Mouse (Mus musculus) embryo, embryonic 11 days (tissue): ENCODE data around the gene Dnmt1.

Experiments
- DNase-seq: peaks from one replicate; pipeline ENCODE4 v3.0.0-alpha.2; 2015

Dnmt1 gene

DNA sequence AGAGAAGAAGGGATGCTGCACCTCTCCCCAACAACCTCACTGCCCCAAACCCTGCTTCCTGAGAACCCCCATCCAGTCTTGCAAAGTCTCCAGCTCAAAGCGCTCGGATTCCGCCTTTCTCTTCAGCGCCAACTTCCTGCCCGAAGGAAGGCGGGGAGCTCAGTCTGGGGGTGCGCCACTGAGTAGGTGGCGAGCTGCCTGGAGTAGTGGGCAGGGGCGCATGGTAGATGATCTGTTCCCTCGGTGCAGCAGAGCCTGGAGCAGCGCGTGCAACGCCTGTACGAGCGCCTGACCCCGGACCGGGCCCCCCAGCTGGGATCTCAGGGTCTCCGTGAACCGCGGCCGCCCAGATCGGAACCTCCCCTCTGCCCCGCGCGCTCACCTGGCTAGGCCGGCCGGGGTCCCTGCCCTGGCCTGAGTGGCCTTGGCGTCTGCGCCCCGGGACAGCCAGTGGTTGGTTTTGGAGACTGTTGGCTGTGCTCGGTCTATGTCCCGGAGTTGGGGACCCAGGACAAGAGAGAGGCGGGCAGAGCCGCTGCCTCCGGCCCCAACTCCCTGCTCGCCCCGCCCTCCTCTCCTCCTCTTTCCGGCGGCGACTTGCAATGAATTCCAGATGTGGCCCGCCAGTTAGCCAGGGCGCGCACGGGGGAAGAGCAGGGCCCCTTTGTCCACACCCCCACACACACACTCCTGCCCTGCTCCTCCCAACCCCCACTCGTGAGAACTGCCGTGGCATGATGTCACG is 16.7 kb upstream of the Dnmt1 start, which contains the start of gene S1pr2:
S1pr2 (minus strand) TSS at position 566 of the 745 bp plus-strand sequence.
- DNase-seq, result peak; percentile 93

DNA sequence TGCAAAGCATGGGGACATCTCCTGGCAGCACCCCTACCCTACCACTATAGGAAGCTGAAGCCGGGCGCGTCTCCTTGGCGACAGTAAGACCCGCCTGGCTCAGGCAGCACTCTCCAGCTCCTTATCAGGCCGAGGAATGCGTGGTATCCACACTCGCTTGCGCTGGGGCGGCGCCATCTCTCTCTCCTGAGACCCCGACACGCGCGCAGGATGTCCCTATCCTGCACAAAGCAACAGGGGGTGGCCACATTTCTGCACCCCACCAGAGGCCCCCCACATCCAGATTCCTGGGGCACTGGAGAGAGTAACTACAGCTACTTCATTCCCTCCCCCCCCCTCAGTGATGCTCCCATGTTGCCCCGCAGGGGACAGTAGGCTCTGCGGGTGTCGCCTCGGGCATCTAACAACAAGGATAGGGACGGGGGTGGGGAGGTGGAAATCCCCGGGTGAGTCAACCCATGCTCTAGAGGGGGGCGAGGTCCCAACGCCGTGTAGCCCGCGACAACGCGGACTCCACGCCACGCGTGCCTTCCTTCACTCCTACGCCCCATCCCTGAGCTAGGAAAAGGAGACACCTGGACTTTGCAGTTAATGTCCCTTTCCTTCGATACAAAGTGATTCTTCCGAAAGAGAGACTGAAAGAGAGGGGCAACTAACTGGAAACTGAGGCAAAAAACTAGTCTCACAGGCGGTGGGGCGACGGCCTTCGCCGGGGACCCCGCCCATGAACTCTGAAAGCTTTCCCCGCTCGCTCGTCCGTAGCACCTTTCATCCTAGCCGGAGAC is 15.9 kb upstream of the Dnmt1 start:
- DNase-seq, result peak; percentile 82

DNA sequence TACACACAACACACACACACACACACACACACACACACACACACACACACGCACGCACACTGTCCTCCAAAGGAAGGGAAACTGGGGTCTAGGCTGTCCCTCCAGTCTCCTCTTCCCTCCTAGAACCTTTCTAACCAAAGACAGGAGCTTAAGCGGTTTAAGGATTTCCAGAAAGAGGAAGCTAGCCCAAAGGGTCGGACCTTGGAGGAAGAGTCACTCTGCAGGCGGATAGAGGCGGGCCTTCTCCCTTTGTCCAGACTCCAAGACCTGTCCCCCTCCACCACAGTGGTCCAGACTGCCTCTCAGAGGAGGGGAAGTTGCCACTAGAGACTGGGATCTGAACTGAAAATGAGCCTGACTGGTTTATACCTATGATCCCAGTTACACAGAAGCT is 14.0 kb upstream of the Dnmt1 start:
- DNase-seq, result peak; percentile 33

DNA sequence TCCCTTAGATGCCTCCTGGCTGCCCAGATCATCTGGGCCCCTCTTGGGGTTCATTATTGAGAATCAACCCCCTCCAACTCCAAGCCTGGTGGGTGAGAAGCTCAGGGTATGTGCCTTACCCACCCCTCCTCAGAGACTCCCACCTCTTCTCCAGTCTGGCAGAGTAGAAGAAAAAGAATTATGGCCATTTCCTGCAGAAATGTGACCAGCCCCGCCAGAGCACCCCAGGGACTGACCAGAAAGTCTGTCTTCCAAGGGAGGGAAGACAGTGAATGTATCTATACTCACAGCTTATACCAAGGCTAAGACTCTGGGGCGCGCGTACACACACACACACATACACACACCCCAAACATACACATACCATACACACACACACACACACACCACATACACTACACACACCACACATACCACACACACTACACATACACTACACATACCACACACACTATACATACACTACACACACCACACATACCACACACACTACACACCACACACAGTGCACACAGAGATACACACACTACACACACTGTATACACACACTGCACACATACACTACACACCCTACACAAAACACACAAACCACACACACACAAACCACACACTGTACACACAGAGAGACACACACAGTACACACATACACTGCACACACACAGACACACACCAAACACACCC is 13.5 kb upstream of the Dnmt1 start:
- DNase-seq, result no peak

DNA sequence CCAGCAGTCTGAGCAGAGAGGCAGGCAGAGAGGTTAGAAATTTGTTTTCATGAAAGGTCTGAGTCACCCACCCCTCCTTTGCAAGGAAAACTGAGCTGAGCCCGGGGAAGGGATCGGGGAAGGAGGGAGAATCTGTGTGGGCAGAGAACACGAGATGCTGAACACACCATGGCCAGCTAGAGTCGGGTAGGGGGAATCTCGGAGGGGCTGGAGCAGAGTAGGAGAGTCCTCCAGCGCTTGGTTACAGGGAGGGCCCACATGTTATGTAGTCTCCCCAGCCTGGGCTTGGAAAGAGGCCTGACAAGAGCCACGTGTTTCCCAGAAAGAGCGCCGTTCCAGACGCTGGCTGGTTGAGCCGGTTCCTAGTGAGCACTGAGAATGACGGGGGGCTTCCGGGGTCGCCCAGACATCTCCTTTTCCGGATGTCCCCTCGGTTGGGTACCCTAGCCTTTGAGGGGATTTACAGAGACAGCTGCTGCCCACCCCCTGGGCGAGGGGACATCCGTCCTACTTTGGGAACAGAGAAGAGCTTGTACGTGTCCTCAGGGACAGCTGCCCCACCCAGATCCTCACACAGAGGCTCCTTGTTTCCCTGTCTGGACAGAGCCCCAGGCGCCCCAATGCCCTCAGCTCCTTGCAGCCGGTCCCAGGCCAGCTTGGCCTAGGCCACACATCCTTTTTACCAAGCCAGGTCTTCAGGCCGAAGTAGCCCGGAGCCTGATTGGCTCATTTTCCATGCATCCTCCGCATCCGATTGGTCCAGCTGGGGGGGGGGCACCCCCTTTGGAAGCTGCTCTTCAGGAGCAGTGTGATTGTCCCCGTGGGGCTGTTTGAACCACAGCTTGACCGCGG is 12.7 kb upstream of the Dnmt1 start:
- DNase-seq, result peak; percentile 72

DNA sequence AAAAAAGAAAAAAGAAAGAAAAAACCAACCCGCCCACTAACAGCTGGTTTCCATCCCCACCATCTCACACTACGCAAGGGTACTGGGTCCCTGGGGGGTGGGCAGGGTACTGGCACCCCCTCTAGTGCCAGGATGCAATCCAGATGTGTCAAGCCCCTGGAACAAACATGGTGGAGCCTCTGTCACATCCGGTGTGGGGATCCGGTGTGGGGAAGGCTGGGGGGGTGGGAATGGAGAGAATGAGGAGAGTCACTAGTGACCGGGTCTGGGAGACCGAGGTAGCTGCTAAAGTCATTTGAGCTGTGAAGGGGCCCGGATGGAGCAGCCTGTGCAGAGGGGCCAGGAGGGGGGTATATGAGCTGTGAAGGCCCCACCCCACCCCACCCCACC is 12.1 kb upstream of the Dnmt1 start:
- peak; percentile 49 for DNase-seq

DNA sequence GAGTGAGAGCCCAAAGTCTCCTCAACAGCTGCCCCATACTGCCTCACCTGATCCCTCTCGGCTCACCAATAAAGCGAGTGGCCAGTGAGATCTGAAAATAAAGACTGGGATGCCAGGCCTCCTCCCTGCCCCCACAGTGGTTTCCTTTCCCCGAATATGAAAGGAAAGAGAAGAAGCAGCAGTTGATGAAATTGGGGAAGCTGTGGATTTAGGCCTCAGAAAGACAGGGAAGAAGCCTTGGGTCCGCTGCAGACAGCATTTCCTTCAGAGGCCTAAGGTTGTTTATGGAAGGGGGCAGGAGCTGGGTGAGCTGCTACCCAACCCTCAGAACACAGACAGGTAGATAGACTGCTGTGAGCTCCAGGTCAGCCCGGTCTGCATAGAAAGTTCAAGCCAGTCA is 7.1 kb upstream of the Dnmt1 start:
- no peak for DNase-seq

DNA sequence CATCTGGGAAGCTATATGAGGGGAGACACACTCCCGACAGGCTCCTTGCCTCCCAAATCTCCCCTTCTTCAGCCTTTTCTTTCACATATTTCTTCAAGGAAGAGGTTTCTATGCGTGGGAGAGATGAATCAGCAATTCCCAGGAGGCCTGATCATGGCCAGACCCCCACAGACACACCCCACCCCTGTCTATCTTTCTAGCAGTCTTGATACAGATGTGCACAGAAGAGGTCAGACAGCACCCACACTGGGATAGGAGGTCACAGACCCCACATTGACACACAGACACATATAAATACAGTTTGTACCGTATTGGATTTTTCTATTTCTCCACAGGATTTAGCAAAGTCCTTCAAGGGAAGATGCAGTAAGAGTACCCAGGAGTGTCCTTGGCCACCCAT is 6.3 kb upstream of the Dnmt1 start:
- no peak for DNase-seq

DNA sequence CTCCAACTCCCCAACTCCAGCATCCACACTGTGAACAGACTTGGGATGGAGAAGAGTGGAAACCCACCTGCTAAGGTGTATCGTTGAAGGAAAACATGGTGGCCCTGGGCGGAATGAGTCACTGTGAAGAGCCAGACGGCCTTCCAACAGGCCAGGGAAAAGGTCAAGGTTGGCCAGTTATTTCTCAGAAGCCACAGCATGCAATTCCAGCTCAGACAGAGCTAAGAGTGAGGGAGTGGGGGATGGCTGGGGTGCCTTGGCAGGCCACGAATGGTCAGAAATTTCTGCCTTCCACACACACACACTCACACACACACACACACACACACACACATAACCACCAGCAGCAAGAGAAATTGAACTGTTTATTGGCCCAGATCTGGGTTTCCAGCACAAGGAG is 5.9 kb upstream of the Dnmt1 start:
- no peak for DNase-seq

DNA sequence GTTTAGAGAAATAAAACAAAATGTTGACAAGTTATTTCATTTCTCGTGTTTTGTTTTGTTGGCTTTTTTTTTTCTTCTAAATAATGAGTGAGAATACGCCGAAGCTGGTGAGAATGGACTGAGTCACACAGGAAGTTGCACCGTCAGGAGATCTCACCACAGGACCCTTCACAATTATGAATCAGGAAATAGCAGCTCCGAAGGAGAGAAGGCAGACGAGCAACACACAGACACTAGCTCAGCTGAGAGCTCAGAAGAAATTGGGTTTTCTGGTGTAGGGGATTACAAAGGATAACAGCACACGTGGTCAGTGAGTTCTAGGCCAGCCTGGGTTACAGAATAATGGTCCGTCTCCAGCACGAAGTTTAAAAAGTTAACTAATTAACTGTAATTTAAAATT is 1.9 kb upstream of the Dnmt1 start:
- DNase-seq, result no peak

DNA sequence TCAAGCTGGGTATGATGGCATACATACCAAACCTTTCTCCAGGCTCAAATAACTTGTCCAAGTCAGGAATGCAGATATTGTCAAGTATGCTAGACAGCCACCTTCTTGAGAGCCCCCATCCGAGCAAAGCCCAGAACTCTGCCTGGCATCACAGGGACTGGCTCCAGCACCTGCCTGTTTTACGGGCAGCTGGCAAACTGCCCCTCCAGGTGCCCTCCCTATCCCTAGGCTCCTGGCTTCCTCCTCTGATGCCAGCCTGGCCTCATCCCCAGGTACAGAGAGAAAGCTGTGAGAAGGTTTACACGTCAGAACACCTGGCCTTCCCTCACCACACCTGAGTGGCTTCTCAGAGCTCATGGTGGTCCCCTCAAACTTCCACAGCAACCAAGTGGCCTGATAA is 2.7 kb downstream of the Dnmt1 start:
- no peak for DNase-seq

DNA sequence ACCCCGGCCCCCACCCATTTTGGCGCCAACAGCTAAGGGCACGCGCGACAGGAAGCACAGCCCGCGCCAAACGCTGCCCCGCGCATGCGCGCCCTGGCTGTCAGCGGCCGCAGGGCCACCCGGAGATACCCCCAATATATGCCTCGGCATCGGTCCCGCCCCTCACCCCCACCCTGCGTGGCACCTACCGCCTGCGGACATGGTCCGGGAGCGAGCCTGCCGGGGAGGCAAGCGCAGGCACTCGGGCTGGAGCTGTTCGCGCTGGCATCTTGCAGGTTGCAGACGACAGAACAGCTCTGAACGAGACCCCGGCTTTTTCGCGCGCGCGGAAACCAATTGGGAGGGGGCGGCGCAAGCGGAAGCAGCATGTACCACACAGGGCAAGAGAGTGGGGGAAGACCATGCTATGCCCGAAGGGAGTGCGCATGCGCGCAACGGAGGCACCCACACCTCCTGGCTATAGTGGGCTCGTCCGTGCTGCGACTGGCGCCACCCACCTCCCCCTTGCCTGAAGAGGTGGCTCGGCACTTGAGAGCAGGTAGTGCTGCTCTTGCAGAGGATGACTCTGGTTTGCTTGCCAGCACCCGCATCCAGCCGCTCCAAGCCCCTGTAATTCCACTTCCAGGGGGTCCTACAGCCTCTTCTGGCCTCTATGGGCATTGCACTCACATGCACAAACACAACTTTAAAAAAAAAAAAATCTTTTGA is 7.0 kb downstream of the Dnmt1 start:
- DNase-seq, result peak; percentile 97

DNA sequence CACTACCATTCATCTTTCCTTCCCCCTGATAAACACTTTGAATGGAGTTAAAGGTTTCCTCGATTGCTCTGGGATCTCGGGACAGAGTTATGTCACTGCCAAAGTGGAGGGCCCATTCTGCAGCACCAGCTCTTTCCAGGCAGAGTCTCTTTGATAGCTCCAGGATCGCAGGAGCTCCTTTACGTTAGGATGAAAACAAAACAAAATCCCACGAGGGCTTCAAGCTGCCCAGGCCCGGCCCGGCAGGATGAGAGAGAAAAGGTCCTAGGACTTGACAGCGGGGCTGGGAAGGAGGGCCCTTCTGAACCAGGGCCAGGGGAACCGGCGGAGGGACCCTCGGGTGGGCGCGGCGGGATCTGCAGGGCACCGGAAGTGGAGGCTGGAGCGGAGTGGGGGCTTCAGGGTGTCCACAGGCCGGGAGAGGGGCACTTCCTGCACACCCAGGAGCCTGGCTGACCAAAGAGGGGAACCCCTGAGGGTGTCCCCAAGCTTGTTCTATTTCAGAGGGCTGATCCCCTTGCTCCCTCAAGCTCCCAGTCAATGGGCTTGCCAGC is 7.6 kb downstream of the Dnmt1 start:
- no peak for DNase-seq

DNA sequence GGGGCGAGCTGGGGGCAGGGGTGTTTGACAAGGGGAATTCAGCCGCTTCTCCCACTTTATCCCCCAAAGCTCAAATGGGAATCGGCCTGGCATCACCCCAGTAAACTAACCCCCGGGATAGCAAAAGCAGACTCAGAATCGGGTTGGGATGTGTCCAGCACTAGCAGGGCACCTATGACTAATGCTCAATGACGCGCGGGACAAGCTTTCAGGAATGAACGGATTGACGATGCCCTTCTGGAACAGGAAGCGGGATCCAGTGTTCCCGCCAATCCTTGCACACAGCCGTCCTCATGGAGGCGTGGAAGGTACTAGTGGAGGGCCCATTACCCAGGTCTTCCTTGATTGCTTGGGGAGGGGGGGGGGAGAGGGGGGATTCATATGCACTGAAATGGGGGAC is 8.2 kb downstream of the Dnmt1 start:
- DNase-seq, result peak; percentile 56

DNA sequence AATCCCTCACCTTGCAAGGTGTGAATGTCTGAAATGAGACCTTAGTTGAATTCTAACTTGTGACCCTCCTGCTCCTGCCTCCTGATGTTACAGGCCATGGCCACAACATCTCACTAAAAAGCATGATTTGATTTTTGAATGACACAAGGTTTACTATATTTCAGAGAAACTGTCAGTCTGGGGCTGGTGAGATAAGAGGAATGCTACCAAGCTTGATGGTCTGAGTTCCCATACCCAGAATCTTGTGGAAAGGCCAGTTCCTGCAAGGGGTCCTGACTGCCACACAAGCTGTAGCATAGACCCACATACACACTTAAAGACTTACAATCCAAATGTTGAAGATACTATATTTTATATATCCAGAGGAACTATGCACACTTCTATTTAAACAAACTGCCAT is 9.3 kb downstream of the Dnmt1 start:
- DNase-seq, result no peak

DNA sequence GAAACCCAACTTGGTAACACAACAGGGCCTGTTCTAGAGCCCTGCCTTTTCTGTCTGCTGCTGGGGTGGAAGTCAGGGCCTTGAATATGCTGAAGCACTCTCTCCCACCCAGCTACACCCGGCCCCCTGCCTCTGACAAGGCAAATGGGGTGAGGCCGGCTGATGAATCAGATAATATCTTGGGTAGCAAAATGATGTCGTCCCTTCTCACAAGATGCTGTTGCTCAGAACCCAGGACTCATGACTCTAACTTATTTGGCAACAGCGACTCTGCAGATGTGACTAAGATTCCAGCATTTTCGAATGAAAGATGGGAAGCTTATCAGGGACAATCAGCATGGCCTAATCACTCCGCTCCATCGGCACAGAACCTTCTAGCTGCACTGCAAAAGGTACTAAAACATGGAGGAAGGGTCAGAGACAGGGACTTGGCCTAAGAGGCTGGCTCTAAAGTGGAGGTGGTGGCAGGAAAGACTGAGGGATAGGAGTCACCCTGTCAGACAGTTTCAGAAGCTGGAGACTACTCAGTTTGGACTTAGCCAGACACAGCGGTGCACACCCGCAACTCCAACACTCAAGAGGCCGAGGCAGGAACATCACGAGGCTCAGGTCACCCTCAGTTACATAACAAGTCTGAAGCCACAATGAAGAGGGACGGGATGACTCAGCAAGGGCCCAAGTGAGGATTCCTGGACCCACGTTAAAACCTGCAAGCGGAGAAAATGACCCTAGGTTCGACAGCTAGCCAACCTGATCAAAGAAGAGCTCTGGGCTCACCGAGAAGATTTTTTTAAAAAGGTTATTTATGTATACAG is 13.4 kb downstream of the Dnmt1 start:
- no peak for DNase-seq

DNA sequence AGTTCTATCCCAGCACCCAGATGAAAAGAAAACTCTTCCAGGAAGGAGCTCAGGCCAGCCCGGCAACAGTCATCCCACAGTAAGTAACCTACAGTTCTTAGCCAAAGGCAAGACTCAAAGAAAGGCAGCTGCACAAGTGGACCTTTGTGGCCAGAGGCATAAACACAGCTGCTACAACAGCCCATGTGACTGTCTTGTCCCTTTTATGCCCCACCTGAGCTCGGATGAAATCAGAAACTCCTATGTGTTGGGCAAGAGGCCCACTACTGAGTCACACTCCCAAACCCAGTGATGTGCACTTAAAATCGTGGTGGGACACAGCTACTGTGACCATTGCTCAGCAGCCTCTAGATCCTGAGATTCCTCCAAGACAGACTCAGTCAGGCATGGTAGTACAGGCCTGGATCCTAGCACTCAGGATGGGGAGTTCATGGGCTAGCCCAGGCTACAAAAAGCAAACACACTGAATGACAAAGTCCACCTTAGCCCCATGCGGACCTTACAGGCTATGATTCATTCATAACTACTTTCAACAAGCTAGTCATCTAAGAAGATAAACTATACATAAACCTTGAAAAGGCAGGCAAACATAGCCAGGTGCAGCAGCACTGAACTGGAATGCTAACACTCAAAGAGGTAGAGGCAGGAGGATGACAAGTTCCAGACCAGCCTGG is 14.9 kb downstream of the Dnmt1 start:
- DNase-seq, result no peak

DNA sequence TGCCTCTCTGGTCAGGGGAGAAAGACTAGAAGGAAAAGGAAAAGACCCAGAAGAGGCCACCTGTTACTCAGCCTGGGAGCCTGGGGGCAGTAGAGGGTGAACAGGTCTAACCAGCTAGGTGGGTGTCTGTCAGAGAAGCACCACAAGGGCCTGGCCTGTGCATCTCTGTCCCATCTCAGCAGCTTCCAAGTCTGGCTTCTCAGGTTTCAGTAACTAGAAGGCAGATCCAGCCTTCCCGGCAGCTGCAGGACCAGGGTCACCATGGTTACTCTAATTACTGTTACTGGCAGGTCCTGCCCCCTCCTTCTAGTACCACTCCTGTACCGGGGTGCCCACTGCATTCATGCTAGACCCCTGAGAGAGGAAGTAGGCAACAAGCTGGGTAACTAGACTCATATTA is 15.8 kb downstream of the Dnmt1 start:
- peak; percentile 48 for DNase-seq

DNA sequence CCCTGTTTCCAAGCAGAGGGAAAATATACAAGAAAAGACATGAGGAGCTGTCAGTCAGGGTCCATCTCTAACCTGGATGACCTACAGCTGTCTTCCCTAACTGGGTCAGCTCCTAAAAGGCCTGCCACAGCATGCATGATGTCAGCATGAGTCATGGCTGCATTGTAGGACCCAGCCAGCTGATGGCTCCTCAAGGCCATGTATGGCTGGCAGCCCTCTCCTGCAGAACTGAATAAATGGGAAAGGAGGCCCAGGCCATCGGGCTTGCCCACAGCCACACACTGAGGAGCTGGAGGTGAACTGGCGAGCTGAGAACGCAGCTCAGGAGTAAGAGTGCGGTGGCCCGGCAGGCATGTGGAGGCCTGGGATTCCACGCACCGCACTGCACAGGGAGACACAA is 16.3 kb downstream of the Dnmt1 start:
- DNase-seq, result no peak

DNA sequence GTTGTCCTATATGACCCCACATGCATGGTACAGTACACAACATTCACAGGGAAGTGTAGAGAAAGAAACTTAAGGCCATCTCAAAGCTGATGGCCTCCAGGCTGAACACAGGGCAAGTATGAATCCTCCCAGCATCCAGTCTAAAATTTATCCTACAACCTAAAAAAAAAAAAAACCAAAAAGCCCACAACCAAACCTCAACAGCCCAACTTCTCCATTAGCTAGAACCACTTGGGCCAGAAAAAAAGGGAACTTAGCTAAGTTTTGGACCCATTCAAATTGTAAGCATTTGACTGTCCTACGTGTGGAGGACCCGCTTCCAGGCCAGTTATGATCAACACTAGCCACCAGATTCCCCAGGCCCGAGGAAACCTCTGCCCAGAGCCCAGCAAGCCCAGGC is 36.4 kb downstream of the Dnmt1 start:
- no peak for DNase-seq
